Mouse (Mus musculus) ES-Bruce4 (cell line): ENCODE measurements around the gene Exosc10. TPM values are rescaled to one million over a fixed set of nuclear protein-coding genes. Genes with fewer than 3 reads are reported as not detected.

ENCODE experiments used
- H3K27ac ChIP-seq: 2 replicates; pipeline ENCODE4 v1.5.1; 2012; ENCODE audit warnings: low read length, inconsistent platforms; ENCODE audit not compliant: insufficient read depth
- H3K27me3 ChIP-seq: 2 replicates; pipeline ENCODE4 v1.6.1; 2012; ENCODE audit warnings: mild to moderate bottlenecking, low read length, inconsistent platforms; ENCODE audit not compliant: control insufficient read depth, poor library complexity, insufficient read depth, severe bottlenecking
- H3K36me3 ChIP-seq: 2 replicates; pipeline ENCODE4 v1.6.1; 2012; ENCODE audit warnings: inconsistent platforms, mild to moderate bottlenecking, low read length, moderate library complexity; ENCODE audit not compliant: control insufficient read depth, poor library complexity, insufficient read depth, severe bottlenecking
- H3K4me1 ChIP-seq: one replicate; pipeline ENCODE4 v1.8.1; 2011; ENCODE audit warnings: low read length; ENCODE audit not compliant: control insufficient read depth, insufficient read depth
- H3K4me3 ChIP-seq: 2 replicates; pipeline ENCODE4 v1.5.1; 2011; ENCODE audit warnings: low read depth, mild to moderate bottlenecking, low read length
- H3K9ac ChIP-seq: 2 replicates; pipeline ENCODE4 v1.6.1; 2012; ENCODE audit warnings: low read depth, mild to moderate bottlenecking, inconsistent platforms; ENCODE audit not compliant: poor library complexity, severe bottlenecking
- H3K9me3 ChIP-seq: replicated peaks from 2 replicates; pipeline ENCODE4 v1.6.1; 2012; ENCODE audit warnings: mild to moderate bottlenecking, low read length, inconsistent platforms; ENCODE audit not compliant: control insufficient read depth, poor library complexity, insufficient read depth, severe bottlenecking
- CTCF ChIP-seq: IDR thresholded peaks from one replicate; pipeline ENCODE4 v1.8.1; 2011; ENCODE audit warnings: low read depth, low read length
- EP300 ChIP-seq: IDR thresholded peaks from 2 replicates; pipeline ENCODE4 v1.6.1; 2011; ENCODE audit warnings: low read depth, low read length; ENCODE audit not compliant: insufficient read depth
- POLR2A ChIP-seq: IDR thresholded peaks from one replicate; pipeline ENCODE4 v1.8.1; 2011; ENCODE audit warnings: low read length; ENCODE audit not compliant: insufficient read depth
- polyA plus RNA-seq: library from polyadenylated mRNA; stranded (reverse); fragments of >200 nt; gene quantifications from 2 replicates; pipeline ENCODE4 v1.2.4, GENCODE M21; 2011; ENCODE audit warnings: low read depth; ENCODE audit not compliant: missing spikeins, insufficient read depth, insufficient read length

Gene Exosc10
- polyA plus RNA-seq, result 52.8 and 53.9 TPM in 2 replicates

- H3K4me1 ChIP-seq, result no peaks in the 10 kb centered on the region
- peaks cover 36% of the 10 kb centered on the region for H3K36me3 ChIP-seq
- H3K27me3 ChIP-seq, result no peaks in the 10 kb centered on the region
- TF ChIP-seq EP300 (no peak), POLR2A (peak; percentile 72)
- H3K9ac ChIP-seq, result peak within 1 kb of the TSS; percentile 92
- no peaks in the 10 kb centered on the region for H3K9me3 ChIP-seq
- H3K27ac ChIP-seq, result peak within 1 kb of the TSS; percentile 59
- H3K4me3 ChIP-seq, result peak within 1 kb of the TSS; percentile 93
Measured at GRCm38 (mm10) chr4:148558297-148559000, at the start of gene Exosc10. Exosc10 (plus strand) TSS chr4:148558429.

- Histone ChIP-seq H3K27ac (no peak overlapping the region), H3K36me3 (no peaks in the 10 kb centered on the region), H3K9me3 (no peaks in the 10 kb centered on the region), H3K27me3 (no peaks in the 10 kb centered on the region), H3K4me3 (no peak overlapping the region), H3K4me1 (no peaks in the 10 kb centered on the region), H3K9ac (no peak overlapping the region)
- TF ChIP-seq EP300 (no peak), CTCF (no peak), POLR2A (no peak)
Measured at GRCm38 (mm10) chr4:148509450-148510084, 48.7 kb upstream of the Exosc10 start.

- Histone ChIP-seq H3K9ac (no peak overlapping the region), H3K36me3 (no peaks in the 10 kb centered on the region), H3K9me3 (no peaks in the 10 kb centered on the region), H3K4me1 (no peaks in the 10 kb centered on the region), H3K4me3 (no peak overlapping the region), H3K27ac (no peak overlapping the region), H3K27me3 (no peaks in the 10 kb centered on the region)
- TF ChIP-seq POLR2A (no peak), CTCF (no peak), EP300 (no peak)
Measured at GRCm38 (mm10) chr4:148510691-148511090, 47.5 kb upstream of the Exosc10 start.

GRCm38 (mm10) chr4:148511334-148511733, 46.9 kb upstream of the Exosc10 start:
- H3K4me3 ChIP-seq, result no peak overlapping the region
- H3K9ac ChIP-seq, result no peak overlapping the region
- H3K4me1 ChIP-seq, result no peaks in the 10 kb centered on the region
- H3K36me3 ChIP-seq, result no peaks in the 10 kb centered on the region
- no peaks in the 10 kb centered on the region for H3K27me3 ChIP-seq
- TF ChIP-seq EP300 (no peak), CTCF (no peak), POLR2A (no peak)
- H3K27ac ChIP-seq, result no peak overlapping the region
- H3K9me3 ChIP-seq, result no peaks in the 10 kb centered on the region

GRCm38 (mm10) chr4:148513021-148513559, 45.1 kb upstream of the Exosc10 start:
- no peaks in the 10 kb centered on the region for H3K4me1 ChIP-seq
- no peaks in the 10 kb centered on the region for H3K9me3 ChIP-seq
- no peak overlapping the region for H3K9ac ChIP-seq
- no peak for TF ChIP-seq EP300
- no peak for TF ChIP-seq CTCF
- no peak for TF ChIP-seq POLR2A
- no peaks in the 10 kb centered on the region for H3K27me3 ChIP-seq
- H3K27ac ChIP-seq, result no peak overlapping the region
- H3K36me3 ChIP-seq, result no peaks in the 10 kb centered on the region
- no peak overlapping the region for H3K4me3 ChIP-seq

GRCm38 (mm10) chr4:148515313-148515712, 42.9 kb upstream of the Exosc10 start:
- TF ChIP-seq POLR2A (no peak), EP300 (no peak), CTCF (peak; percentile 19)
- no peaks in the 10 kb centered on the region for H3K4me1 ChIP-seq
- H3K36me3 ChIP-seq, result no peaks in the 10 kb centered on the region

More at GRCm38 (mm10) chr4:148515313-148515712, 42.9 kb upstream of the Exosc10 start:
- no peak overlapping the region for H3K27ac ChIP-seq
- H3K27me3 ChIP-seq, result no peaks in the 10 kb centered on the region
- no peak overlapping the region for H3K4me3 ChIP-seq
- H3K9me3 ChIP-seq, result no peaks in the 10 kb centered on the region
- H3K9ac ChIP-seq, result no peak overlapping the region
